Mouse (Mus musculus) left cerebral cortex, postnatal 10 days (tissue): Measurements from ENCODE around the gene Ywhab. TPM values are rescaled to one million over a fixed set of nuclear protein-coding genes. Genes with fewer than 3 reads are reported as not detected.

Experiments
- DNase-seq, 2 experiments: peaks; one replicate each; pipeline ENCODE4 v3.0.0; 2021 to 2022; ENCODE audit warnings: low spot score in 2 of 2, mixed read lengths in 1 of 2; ENCODE audit errors: extremely low spot score in 1 of 2
- intact Hi-C: fragments of 180-260 bp; cut with DNase I; formaldehyde crosslinking; loops from one replicate; pipeline ENCODE4 v1.15.1; 2025
- total RNA-seq, 2 experiments: library from RNA; stranded (reverse); gene quantifications; 2 replicates each; pipeline ENCODE4 v1.2.3; 2021

Ywhab gene
- total RNA-seq, 2 experiments from 2014 or later = 570 to 572 TPM

GRCm38 (mm10) chr2:164059634-164060235, 65.0 kb downstream of the Ywhab start:
- DNase-seq = no peak
- intact Hi-C loops = no loop called here

Other genes with a start within 250 kb of the Ywhab start
- 1 to 10 TPM; 3.7 to 3.8 TPM for gene Ada, start 244.7 kb upstream of the Ywhab start, total RNA-seq
- gene Ccn5, start 174.1 kb upstream of the Ywhab start, total RNA-seq = under 1 TPM in 1 of 2 experiments, not detected in 1; 0.32 TPM
- not detected for gene Kcnk15, start 141.3 kb upstream of the Ywhab start, total RNA-seq
- gene Rims4, start 76.3 kb upstream of the Ywhab start, total RNA-seq = 100 to 1,000 TPM; 105 to 112 TPM
- 1 to 10 TPM; 1.5 to 2.3 TPM for gene Pabpc1l, start 30.5 kb downstream of the Ywhab start, total RNA-seq
- 10 to 100 TPM; 32.9 to 34.8 TPM for gene Stk4, start 75.4 kb downstream of the Ywhab start, total RNA-seq
- 10 to 100 TPM; 34.9 to 35.5 TPM for gene Tomm34, start 76.2 kb downstream of the Ywhab start, total RNA-seq
- gene Kcns1, start 176.2 kb downstream of the Ywhab start, total RNA-seq = 10 to 100 TPM; 10.6 to 11.1 TPM
- not detected for gene Wfdc5, start 187.8 kb downstream of the Ywhab start, total RNA-seq
- gene Wfdc12, start 195.6 kb downstream of the Ywhab start, total RNA-seq = not detected
- gene Wfdc15a, start 205.2 kb downstream of the Ywhab start, total RNA-seq = not detected
- gene Wfdc15b, start 226.7 kb downstream of the Ywhab start, total RNA-seq = not detected
- not detected for gene Svs2, start 243.5 kb downstream of the Ywhab start, total RNA-seq